Mouse (Mus musculus) neural tube, embryonic 15.5 days (tissue): ENCODE data around the gene Gm28230. TPM values are rescaled to one million over a fixed set of nuclear protein-coding genes. Genes with fewer than 3 reads are reported as not detected.

ENCODE experiments used
- ATAC-seq: fragments of 200-750 bp; cut with Nextera tagmentation; 2 replicates; pipeline ENCODE4 v1.8.0; 2017; ENCODE audit warnings: mild to moderate bottlenecking, moderate TSS enrichment, moderate library complexity; ENCODE audit not compliant: low FRiP score
- H3K27ac ChIP-seq: fragments of 300-500 bp; sonication (generic); replicated peaks from 2 replicates; pipeline ENCODE4 v1.5.1; 2015; ENCODE audit warnings: mild to moderate bottlenecking, inconsistent platforms
- H3K27me3 ChIP-seq: fragments of 300-500 bp; sonication (generic); replicated peaks from 2 replicates; pipeline ENCODE4 v1.6.1; 2015; ENCODE audit warnings: inconsistent platforms
- H3K36me3 ChIP-seq: fragments of 300-500 bp; sonication (generic); 2 replicates; pipeline ENCODE4 v1.6.1; 2015; ENCODE audit warnings: inconsistent platforms
- H3K4me1 ChIP-seq: fragments of 300-500 bp; sonication (generic); 2 replicates; pipeline ENCODE4 v1.6.1; 2015; ENCODE audit warnings: inconsistent platforms
- H3K4me2 ChIP-seq: fragments of 300-500 bp; sonication (generic); 2 replicates; pipeline ENCODE4 v1.6.1; 2015; ENCODE audit warnings: inconsistent platforms, mild to moderate bottlenecking, moderate library complexity
- H3K4me3 ChIP-seq: fragments of 300-500 bp; sonication (generic); replicated peaks from 2 replicates; pipeline ENCODE4 v1.5.1; 2015; ENCODE audit warnings: mild to moderate bottlenecking, inconsistent platforms
- H3K9ac ChIP-seq: fragments of 300-500 bp; sonication (generic); replicated peaks from 2 replicates; pipeline ENCODE4 v1.6.1; 2015; ENCODE audit warnings: mild to moderate bottlenecking, inconsistent platforms
- H3K9me3 ChIP-seq: fragments of 300-500 bp; sonication (generic); replicated peaks from 2 replicates; pipeline ENCODE4 v1.6.1; 2016; ENCODE audit warnings: inconsistent platforms
- WGBS: fragments of 180-500 bp; shearing (Covaris S2); methylation state at CpG from one replicate; pipeline ENCODE4 v1.1.7; 2015; ENCODE audit warnings: mixed read lengths; 5-methylcytosine and 5-hydroxymethylcytosine counted together
- microRNA counts: library from miRNA; unstranded; fragments of <30 nt; microRNA quantifications from one replicate; lab custom pipeline; 2016
- microRNA-seq: library from miRNA; unstranded; fragments of <30 nt; microRNA quantifications from one replicate; pipeline ENCODE4, GENCODE M21; 2017
- polyA plus RNA-seq: library from polyadenylated mRNA; unstranded; fragments of >200 nt; fragmentation: Nextera tagmentation; extraction: Ambion mirVana; gene quantifications from 2 replicates; pipeline ENCODE4 v1.2.1, GENCODE M21; 2015

The Gm28230 gene
- polyA plus RNA-seq, 1 experiment from 2014 or later: 2.0 TPM

- no peaks in the 10 kb centered on the region for H3K4me1 ChIP-seq
- no peak overlapping the region for H3K27ac ChIP-seq
- H3K4me3 ChIP-seq: no peak overlapping the region
- no peak overlapping the region for H3K9ac ChIP-seq
- 72% methylated on average over 13 of the region's 13 CpGs for WGBS
- no peaks in the 10 kb centered on the region for H3K9me3 ChIP-seq
- no peaks in the 10 kb centered on the region for H3K27me3 ChIP-seq
- no peak for ATAC-seq
- H3K36me3 ChIP-seq: no peaks in the 10 kb centered on the region
- no peak overlapping the region for H3K4me2 ChIP-seq
These were observed 51.2 kb downstream of the Gm28230 start for GRCm38 (mm10) chr2:74777536-74778275.

GRCm38 (mm10) chr2:74781386-74781785 lies 54.9 kb downstream of the Gm28230 start:
- H3K4me2 ChIP-seq: no peak overlapping the region
- ATAC-seq: no peak
- WGBS: 93% methylated on average over 5 of the region's 5 CpGs
- H3K27me3 ChIP-seq: no peaks in the 10 kb centered on the region
- no peak overlapping the region for H3K4me3 ChIP-seq
- no peaks in the 10 kb centered on the region for H3K4me1 ChIP-seq
- no peak overlapping the region for H3K27ac ChIP-seq
- H3K36me3 ChIP-seq: no peaks in the 10 kb centered on the region
- H3K9me3 ChIP-seq: no peaks in the 10 kb centered on the region
- H3K9ac ChIP-seq: no peak overlapping the region

- no peaks in the 10 kb centered on the region for H3K9me3 ChIP-seq
- H3K4me2 ChIP-seq: no peak overlapping the region
- no peak overlapping the region for H3K27ac ChIP-seq
- WGBS: 55% methylated on average over 7 of the region's 7 CpGs
- no peak for ATAC-seq
- H3K36me3 ChIP-seq: no peaks in the 10 kb centered on the region
- H3K4me1 ChIP-seq: peaks cover 4% of the 10 kb centered on the region; the same call in 1 of the 2 replicates
- no peak overlapping the region for H3K9ac ChIP-seq
- H3K27me3 ChIP-seq: no peaks in the 10 kb centered on the region
- H3K4me3 ChIP-seq: no peak overlapping the region
These were observed 69.0 kb downstream of the Gm28230 start for GRCm38 (mm10) chr2:74795531-74795930.

MicroRNAs encoded within 50 kb of the gene (microRNA counts, 519-probe panel; counts per million panel counts)
- microRNA mmu-miR-10b (lab: Ali Mortazavi, UCI): 4,354 counts per million, percentile 97 among the panel's probes with 10 or more counts

Small RNA genes within 50 kb of the gene (microRNA-seq; reads per million reads assigned to microRNA genes)
- gene Gm44463: not detected
- gene Mir10b: 188,864 reads per million, percentile 100 among the genes with 10 or more reads in this experiment

Other genes with a start within 250 kb of the Gm28230 start
- gene Lnpk, start 147.3 kb upstream of the Gm28230 start, polyA plus RNA-seq: 39.6 and 43.4 TPM in 2 replicates
- 0.23 and 0.42 TPM in 2 replicates for gene Evx2, start 67.2 kb upstream of the Gm28230 start, polyA plus RNA-seq
- gene Hoxd13, start 58.4 kb upstream of the Gm28230 start, polyA plus RNA-seq: 0.14 and 0.20 TPM in 2 replicates
- 0.38 and 0.43 TPM in 2 replicates for gene Hoxd12, start 51.7 kb upstream of the Gm28230 start, polyA plus RNA-seq
- gene Hoxd11, start 47.2 kb upstream of the Gm28230 start, polyA plus RNA-seq: 4.1 and 9.2 TPM in 2 replicates
- gene Hoxd10, start 34.8 kb upstream of the Gm28230 start, polyA plus RNA-seq: 61.8 and 83.6 TPM in 2 replicates
- 20.0 and 21.3 TPM in 2 replicates for gene Hoxd9, start 29.0 kb upstream of the Gm28230 start, polyA plus RNA-seq
- 12.4 and 12.5 TPM in 2 replicates for gene Hoxd8, start 22.1 kb upstream of the Gm28230 start, polyA plus RNA-seq
- gene Hoxd3, start 14.8 kb upstream of the Gm28230 start, polyA plus RNA-seq: 14.5 and 29.1 TPM in 2 replicates
- gene Hoxd4, start 14.8 kb upstream of the Gm28230 start, polyA plus RNA-seq: 4.3 and 4.5 TPM in 2 replicates
- gene Hoxd1, start 36.3 kb downstream of the Gm28230 start, polyA plus RNA-seq: 1.7 and 2.1 TPM in 2 replicates
- gene Mtx2, start 99.1 kb downstream of the Gm28230 start, polyA plus RNA-seq: 149 and 162 TPM in 2 replicates